Mouse (Mus musculus) embryonic fibroblast, embryonic 13.5 days (primary cell): ENCODE data around the gene C77080.

ENCODE experiments used
- CTCF ChIP-seq: IDR thresholded peaks from 2 replicates; pipeline ENCODE4 v1.5.1; 2011; ENCODE audit warnings: mild to moderate bottlenecking, control low read depth, low read length, moderate library complexity, borderline replicate concordance; ENCODE audit not compliant: insufficient read depth
- POLR2A ChIP-seq: IDR thresholded peaks from 2 replicates; pipeline ENCODE4 v1.6.1; 2011; ENCODE audit warnings: low read depth, mild to moderate bottlenecking, control low read depth, low read length, moderate library complexity

DNA sequence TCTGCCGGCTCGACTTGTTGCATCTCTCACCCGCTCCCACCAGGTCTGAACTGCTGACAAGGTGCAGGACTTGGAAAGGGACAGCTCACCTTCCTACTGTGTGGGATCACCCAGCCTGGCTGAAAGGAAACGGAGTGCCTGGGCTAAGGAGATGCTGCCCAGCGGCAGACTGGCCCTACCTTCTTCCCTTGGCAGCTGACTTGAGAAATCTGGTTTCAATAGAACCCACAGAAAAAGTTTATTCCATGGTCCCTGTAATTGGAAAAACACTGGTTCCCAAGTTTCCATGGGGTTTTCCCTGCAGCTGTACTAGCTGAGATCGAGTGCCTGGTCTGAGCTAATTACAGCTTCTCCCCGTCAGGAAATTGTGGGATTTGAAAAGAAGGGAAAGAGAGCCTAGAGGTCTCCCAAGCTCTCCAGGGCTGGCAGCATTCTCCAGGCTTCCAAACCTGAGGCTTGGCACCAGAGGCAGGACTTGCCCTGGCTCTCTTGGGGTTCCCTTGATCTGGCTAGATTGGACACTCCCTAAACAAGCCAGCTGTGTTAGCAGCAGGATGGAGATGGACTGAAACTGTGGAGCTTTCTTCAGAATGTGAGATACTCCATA, 42.5 kb downstream of the C77080 start:
- TF ChIP-seq CTCF = no peak
- no peak for TF ChIP-seq POLR2A
